21 mouse cellular contexts compared by ENCODE assay signal in the genomic region with DNA sequence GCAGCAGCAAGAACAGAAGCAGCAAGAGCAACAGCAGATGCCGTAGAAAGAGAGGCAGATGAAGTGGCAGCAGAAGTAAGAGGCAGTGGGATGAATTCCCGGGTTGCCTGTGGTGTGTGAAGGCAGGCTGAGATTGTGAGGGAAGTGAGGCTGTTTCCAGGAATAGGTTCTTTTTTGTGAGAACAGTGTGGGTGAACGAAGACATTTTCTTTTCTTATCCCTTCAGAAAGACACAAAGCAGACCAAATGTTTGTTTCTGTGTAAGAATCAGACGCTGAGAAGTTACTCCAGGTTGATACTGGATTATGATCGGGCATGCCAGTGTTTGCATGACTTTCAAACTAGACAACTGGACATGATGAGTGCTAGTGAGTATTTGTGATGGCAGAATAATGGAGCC. TPM values are rescaled to one million over a fixed set of nuclear protein-coding genes. Genes with fewer than 3 reads are reported as not detected.
DNase-seq lines count a peak whose midpoint lies in the region; TF ChIP-seq lines count a peak whose summit lies in the region.
"Had no signal": no experiment of that assay in that cellular context is flagged by ENCODE, and none has a peak within 500 bp of the region (broad histone marks: within the 10 kb centered on the region; RNA-seq: fewer than 3 reads in every experiment).

No protein-coding gene starts in this region.

- H3K27ac ChIP-seq in left cerebral cortex, adult 2 months = peak overlapping the region; percentile 88
- H3K27ac ChIP-seq: embryonic facial prominence, embryonic 13.5 days; hindbrain, embryonic 15.5 days; limb, embryonic 10.5 days; macrophage; midbrain, embryonic 13.5 days had no signal

- no peak for TF ChIP-seq CTCF in left cerebral cortex, adult 2 months (IDR thresholded peaks at IDR 0.05)

- H3K4me3 ChIP-seq in left cerebral cortex, adult 2 months = no peak overlapping the region
- H3K4me3 ChIP-seq: embryonic facial prominence, embryonic 13.5 days; heart, embryonic 12.5 days; hindbrain, embryonic 15.5 days; limb, embryonic 10.5 days; midbrain, embryonic 13.5 days had no signal

- DNase-seq in layer of hippocampus, adult 11-12 months (ENCODE audit: low spot score) = peak; percentile 25
- DNase-seq in layer of hippocampus, postnatal 10 days (ENCODE audit: low spot score in 2 of 2) = no peak
- DNase-seq in frontal cortex, postnatal 25 days (ENCODE audit: low spot score in 2 of 2) = peak; percentile 14 to 34
- DNase-seq in left cerebral cortex, adult 2 months (ENCODE audit: extremely low spot score in 1 of 2, low spot score in 2 of 2) = peak; percentile 28 to 42
- peak; percentile 52 for DNase-seq in right cerebral cortex, postnatal 25 days
- DNase-seq in ovary, postnatal 10 days (ENCODE audit: low spot score) = no peak
- DNase-seq in lung, postnatal 36 days = no peak
- no peak for DNase-seq in kidney, adult 11 months
- DNase-seq: adrenal gland, adult 8-10 months; cerebellum, adult 11-12 months; cerebellum, postnatal 36 days; lung, adult 2 months; thymus, postnatal 14 days had no signal

- intact Hi-C loops in left cerebral cortex, adult 2 months (cut with DNase I) = loop anchor here (5.0 kb wide), 3 partner anchors 203 to 403 kb away; no protein-coding TSS in a partner anchor

RNA-seq across cellular contexts. Expression of a gene that starts 52.2 kb away (rescaled TPM):
- 1 to 10 TPM; 1.9 to 2.1 TPM for total RNA-seq in layer of hippocampus, postnatal 10 days (2021)
- 1 to 10 TPM; 1.4 to 1.8 TPM for total RNA-seq in left cerebral cortex, adult 2 months (2021)
- total RNA-seq: adrenal gland, adult 8-10 months; heart, postnatal 25 days; MEL had no signal

Comparison
In these comparisons a context has a peak if more than half of its experiments do, and no peak if none do; other contexts are left out.
1. DNase-seq: peak in layer of hippocampus, adult 11-12 months (single experiment), frontal cortex, postnatal 25 days (2 of 2), left cerebral cortex, adult 2 months (2 of 2) and right cerebral cortex, postnatal 25 days (single experiment); none in layer of hippocampus, postnatal 10 days (0 of 2), ovary, postnatal 10 days (single experiment), lung, postnatal 36 days (single experiment) and kidney, adult 11 months (single experiment).